Mouse (Mus musculus): ENCODE data around the gene Zfp868. TPM values are rescaled to one million over a fixed set of nuclear protein-coding genes. Genes with fewer than 3 reads are reported as not detected.

Gene Zfp868
- polyA plus RNA-seq (2012; fragmentation: generic; extraction: Trizol), result 1 to 10 TPM in 1 of 2 experiments, under 1 TPM in 1; 0.18 to 3.5 TPM

GRCm38 (mm10) chr8:69625095-69625789, at the start of gene Zfp868:
Zfp868 (minus strand) TSS chr8:69625548.

GRCm38 (mm10) chr8:69654358-69654981, 29.1 kb upstream of the Zfp868 start, which contains the start of gene Zfp964:
Zfp964 (plus strand) TSS chr8:69654479.

Other genes with a start within 250 kb of the Zfp868 start
- not detected for gene Gm9495, start 172.0 kb downstream of the Zfp868 start, polyA plus RNA-seq (2012; fragmentation: generic; extraction: Trizol)
- not detected for gene Gm7697, start 102.6 kb downstream of the Zfp868 start, polyA plus RNA-seq (2012; fragmentation: generic; extraction: Trizol)
- gene Zfp964, start 28.9 kb upstream of the Zfp868 start, polyA plus RNA-seq (2012; fragmentation: generic; extraction: Trizol), result under 1 TPM; 0.04 to 0.83 TPM
- 1 to 10 TPM in 1 of 2 experiments, under 1 TPM in 1; 0.20 to 4.4 TPM for gene Zfp869, start 85.2 kb upstream of the Zfp868 start, polyA plus RNA-seq (2012; fragmentation: generic; extraction: Trizol)
- 1 to 10 TPM in 1 of 2 experiments, under 1 TPM in 1; 0.02 to 1.9 TPM for gene Zfp963, start 124.4 kb upstream of the Zfp868 start, polyA plus RNA-seq (2012; fragmentation: generic; extraction: Trizol)
- not detected for gene Gm20422, start 149.3 kb upstream of the Zfp868 start, polyA plus RNA-seq (2012; fragmentation: generic; extraction: Trizol)
- 10 to 100 TPM; 23.6 to 31.8 TPM for gene Atp13a1, start 165.6 kb upstream of the Zfp868 start, polyA plus RNA-seq (2012; fragmentation: generic; extraction: Trizol)
- 1 to 10 TPM in 1 of 2 experiments, under 1 TPM in 1; 0.37 to 9.5 TPM for gene Zfp866, start 165.6 kb upstream of the Zfp868 start, polyA plus RNA-seq (2012; fragmentation: generic; extraction: Trizol)
- gene Gmip, start 183.1 kb upstream of the Zfp868 start, polyA plus RNA-seq (2012; fragmentation: generic; extraction: Trizol), result 10 to 100 TPM in 1 of 2 experiments, 1 to 10 TPM in 1; 4.1 to 11.5 TPM
- gene Lpar2, start 196.9 kb upstream of the Zfp868 start, polyA plus RNA-seq (2012; fragmentation: generic; extraction: Trizol), result 1 to 10 TPM; 3.0 to 3.5 TPM
- gene Pbx4, start 206.9 kb upstream of the Zfp868 start, polyA plus RNA-seq (2012; fragmentation: generic; extraction: Trizol), result 1 to 10 TPM; 2.6 to 3.5 TPM

All from C3H10T1/2 (cell line).